Mouse (Mus musculus) hindbrain, embryonic 11.5 days (tissue): ENCODE measurements at regions not wholly inside any gene's neighbourhood (a gene's known extent, or its start where the extent isn't known, plus 50 kb on each side); places are given as distances from the start of the nearest gene placed in this dataset.

Experiments used
- ATAC-seq: fragments of 200-750 bp; cut with Nextera tagmentation; 2 replicates; pipeline ENCODE4 v1.8.0; 2017; ENCODE audit warnings: mild to moderate bottlenecking, moderate TSS enrichment, moderate library complexity; ENCODE audit not compliant: low FRiP score
- DNase-seq: peaks from one replicate; pipeline ENCODE4 v3.0.0-alpha.2; 2015; ENCODE audit warnings: low spot score
- H3K27ac ChIP-seq: fragments of 300-500 bp; sonication (generic); 2 replicates; pipeline ENCODE4 v1.5.1; 2014; ENCODE audit warnings: mild to moderate bottlenecking, low read depth, low read length
- H3K27me3 ChIP-seq: fragments of 300-500 bp; sonication (generic); 2 replicates; pipeline ENCODE4 v1.6.1; 2014; ENCODE audit warnings: mild to moderate bottlenecking, low read length, moderate library complexity, mixed read lengths; ENCODE audit not compliant: control insufficient read depth, insufficient read depth
- H3K36me3 ChIP-seq: fragments of 300-500 bp; sonication (generic); 2 replicates; pipeline ENCODE4 v1.6.1; 2014; ENCODE audit warnings: mild to moderate bottlenecking, low read length, moderate library complexity, mixed read lengths; ENCODE audit not compliant: control insufficient read depth, insufficient read depth
- H3K4me1 ChIP-seq: fragments of 300-500 bp; sonication (generic); replicated peaks from 2 replicates; pipeline ENCODE4 v1.6.1; 2014; ENCODE audit warnings: low read length, mixed read lengths; ENCODE audit not compliant: control insufficient read depth, insufficient read depth
- H3K4me2 ChIP-seq: fragments of 300-500 bp; sonication (generic); replicated peaks from 2 replicates; pipeline ENCODE4 v1.6.1; 2014; ENCODE audit warnings: mild to moderate bottlenecking, low read depth, low read length
- H3K4me3 ChIP-seq: fragments of 300-500 bp; sonication (generic); 2 replicates; pipeline ENCODE4 v1.5.1; 2014; ENCODE audit warnings: low read depth, low read length
- H3K9ac ChIP-seq: fragments of 300-500 bp; sonication (generic); 2 replicates; pipeline ENCODE4 v1.6.1; 2014; ENCODE audit warnings: low read depth, low read length
- H3K9me3 ChIP-seq: fragments of 300-500 bp; sonication (generic); 2 replicates; pipeline ENCODE4 v1.6.1; 2016; ENCODE audit warnings: low read length; ENCODE audit not compliant: control insufficient read depth
- WGBS: fragments of 180-500 bp; shearing (Covaris S2); extraction: QIAGEN DNeasy Blood & Tissue Kit; methylation state at CpG from one replicate; pipeline ENCODE4 v1.1.7; 2014; 5-methylcytosine and 5-hydroxymethylcytosine counted together

DNA sequence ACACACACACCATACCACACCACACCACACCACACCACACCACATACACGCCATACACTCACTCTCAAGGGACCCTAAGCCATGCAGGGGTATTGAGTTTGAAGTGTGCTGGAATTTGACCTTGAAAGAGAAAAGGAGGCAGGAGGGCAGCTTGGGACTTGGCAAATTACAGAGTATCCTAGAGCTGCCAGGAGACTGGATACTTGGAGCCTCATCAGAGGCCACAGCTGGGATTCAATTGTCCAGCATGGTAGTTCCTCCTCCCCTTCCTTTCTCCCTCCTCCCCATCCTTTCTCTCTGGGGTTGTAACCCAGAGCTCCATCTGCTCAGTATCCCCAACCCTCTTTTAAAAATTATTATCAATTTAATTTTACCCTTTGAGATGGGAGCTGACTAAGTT is 50.7 kb upstream of the Tarbp1 start:
- WGBS = 84% methylated on average over 1 of the region's 1 CpGs

More for the DNA sequence above, 50.7 kb upstream of the Tarbp1 start:
- no peaks in the 10 kb centered on the region for H3K36me3 ChIP-seq
- no peaks in the 10 kb centered on the region for H3K4me1 ChIP-seq
- H3K4me3 ChIP-seq = no peak overlapping the region
- ATAC-seq (no peak), DNase-seq (no peak)
- no peaks in the 10 kb centered on the region for H3K27me3 ChIP-seq
- no peak overlapping the region for H3K4me2 ChIP-seq
- no peaks in the 10 kb centered on the region for H3K9me3 ChIP-seq
- no peak overlapping the region for H3K27ac ChIP-seq
- H3K9ac ChIP-seq = no peak overlapping the region
